Mouse (Mus musculus) c-Kit-positive CD71-positive TER-119-negative erythroid progenitor cells, embryonic 14.5 days (primary cell): ENCODE measurements around the gene Agmat.
"Not testable (repeated sequence)": the region's sequence is repeated elsewhere in the genome, so short reads cannot be mapped to it uniquely, and the experiment has no call there.

Experiments used
- DNase-seq: peaks from one replicate; pipeline ENCODE4 v3.0.0-alpha.2; 2013; ENCODE audit warnings: low read depth

Agmat gene

GRCm38 (mm10) chr4:141735206-141735560 is 11.3 kb upstream of the Agmat start:
- no peak for DNase-seq

GRCm38 (mm10) chr4:141736856-141737255 is 9.6 kb upstream of the Agmat start:
- DNase-seq: no peak

- DNase-seq: no peak
Observed at GRCm38 (mm10) chr4:141738015-141738414, 8.5 kb upstream of the Agmat start.

GRCm38 (mm10) chr4:141741856-141742255 is 4.6 kb upstream of the Agmat start:
- no peak for DNase-seq

- no peak for DNase-seq
Observed at GRCm38 (mm10) chr4:141742381-141742780, 4.1 kb upstream of the Agmat start.

GRCm38 (mm10) chr4:141749557-141749956 is 3.1 kb downstream of the Agmat start:
- no peak for DNase-seq

- no peak for DNase-seq
Observed at GRCm38 (mm10) chr4:141750826-141751225, 4.4 kb downstream of the Agmat start.

- peak; percentile 78 for DNase-seq
Observed at GRCm38 (mm10) chr4:141751419-141752075, 5.1 kb downstream of the Agmat start.

GRCm38 (mm10) chr4:141752076-141752421 is 5.6 kb downstream of the Agmat start:
- DNase-seq: peak; percentile 69

GRCm38 (mm10) chr4:141755375-141755930 is 9.0 kb downstream of the Agmat start:
- DNase-seq: no peak

GRCm38 (mm10) chr4:141757124-141757523 is 10.7 kb downstream of the Agmat start:
- DNase-seq: no peak

- DNase-seq: no peak
Observed at GRCm38 (mm10) chr4:141758874-141759542, 12.5 kb downstream of the Agmat start.

GRCm38 (mm10) chr4:141760942-141761341 is 14.5 kb downstream of the Agmat start:
- no peak for DNase-seq

- DNase-seq: no peak
Observed at GRCm38 (mm10) chr4:141762102-141762598, 15.7 kb downstream of the Agmat start.

GRCm38 (mm10) chr4:141763476-141763875 is 17.0 kb downstream of the Agmat start:
- DNase-seq: no peak

- DNase-seq: no peak
Observed at GRCm38 (mm10) chr4:141765008-141765407, 18.5 kb downstream of the Agmat start.

- no peak for DNase-seq
Observed at GRCm38 (mm10) chr4:141766316-141766667, 19.8 kb downstream of the Agmat start.

GRCm38 (mm10) chr4:141766668-141767352 is 20.3 kb downstream of the Agmat start:
- no peak for DNase-seq

GRCm38 (mm10) chr4:141767353-141768036 is 21.0 kb downstream of the Agmat start:
- peak; percentile 59 for DNase-seq

GRCm38 (mm10) chr4:141769501-141770160 is 23.2 kb downstream of the Agmat start:
- DNase-seq: no peak

GRCm38 (mm10) chr4:141771823-141772222 is 25.4 kb downstream of the Agmat start:
- no peak for DNase-seq

GRCm38 (mm10) chr4:141773019-141773418 is 26.5 kb downstream of the Agmat start:
- DNase-seq: not testable (repeated sequence)
